Mouse (Mus musculus) layer of hippocampus, postnatal 14 days (tissue): Measurements from ENCODE around the gene Piwil1. TPM values are rescaled to one million over a fixed set of nuclear protein-coding genes. Genes with fewer than 3 reads are reported as not detected.

Experiments used
- total RNA-seq, 2 experiments: library from RNA; stranded (reverse); gene quantifications; 2 replicates each; pipeline ENCODE4 v1.2.3; 2021

The Piwil1 gene
- total RNA-seq, 2 experiments from 2014 or later: 0.21 TPM; not detected in 1

Other genes starting within 250 kb of the Piwil1 start
- gene Fzd10, start 101.7 kb upstream of the Piwil1 start, total RNA-seq: 1 to 10 TPM; 1.5 to 2.9 TPM